Mouse (Mus musculus) embryonic fibroblast, embryonic 13.5 days (primary cell): Measurements from ENCODE around the gene Wdr83os.

ENCODE experiments used
- CTCF ChIP-seq: IDR thresholded peaks from 2 replicates; pipeline ENCODE4 v1.5.1; 2011; ENCODE audit warnings: mild to moderate bottlenecking, control low read depth, low read length, moderate library complexity, borderline replicate concordance; ENCODE audit not compliant: insufficient read depth
- POLR2A ChIP-seq: IDR thresholded peaks from 2 replicates; pipeline ENCODE4 v1.6.1; 2011; ENCODE audit warnings: low read depth, mild to moderate bottlenecking, control low read depth, low read length, moderate library complexity

DNA sequence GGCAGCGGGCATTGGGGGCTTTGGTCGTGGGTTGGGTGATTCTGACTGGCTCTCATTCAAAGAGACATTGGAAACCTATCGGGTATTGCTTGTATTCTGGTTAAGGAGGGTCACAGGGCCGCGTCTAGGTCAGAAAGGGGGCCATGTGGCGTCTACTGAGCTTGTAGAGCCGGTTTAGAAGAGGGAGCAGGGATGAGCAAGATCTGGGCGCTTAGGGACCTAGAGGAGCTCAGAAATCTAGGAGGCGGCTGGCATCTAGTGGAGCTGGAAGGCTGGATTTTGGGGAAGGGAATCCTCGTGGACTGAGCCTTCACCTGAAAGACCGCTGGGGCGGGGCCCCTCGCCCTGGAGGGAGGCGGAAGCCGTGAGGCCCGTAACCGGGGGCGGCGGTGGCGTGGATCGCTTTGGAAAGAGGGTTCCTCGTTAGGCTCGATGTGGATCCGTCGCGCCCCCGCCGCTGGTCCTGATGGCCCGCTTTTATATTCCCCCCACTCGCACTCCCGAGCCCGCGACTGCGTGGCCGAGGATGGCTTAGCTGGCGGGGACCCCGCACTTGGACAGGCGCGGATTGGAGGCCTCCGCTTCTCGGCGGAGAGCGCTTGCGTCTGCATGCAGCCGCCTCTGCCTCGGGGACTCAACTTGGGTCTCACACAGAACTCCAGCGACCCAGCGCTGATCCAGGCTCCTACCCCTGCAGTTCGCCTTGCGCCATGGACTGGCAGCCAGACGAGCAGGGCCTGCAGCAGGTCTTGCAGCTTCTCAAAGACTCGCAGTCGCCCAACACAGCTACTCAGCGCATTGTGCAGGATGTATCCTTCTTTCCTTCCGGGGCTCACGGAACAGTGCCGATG lies 42.6 kb upstream of the Wdr83os start:
- TF ChIP-seq POLR2A: peak; percentile 30; the same call in 1 of the 2 replicates
- no peak for TF ChIP-seq CTCF
